Mouse (Mus musculus) liver, embryonic 16.5 days (tissue): ENCODE measurements around the gene Sec24d. TPM values are rescaled to one million over a fixed set of nuclear protein-coding genes. Genes with fewer than 3 reads are reported as not detected.

ENCODE experiments used
- ATAC-seq: fragments of 200-750 bp; cut with Nextera tagmentation; 2 replicates; pipeline ENCODE4 v1.8.0; 2017; ENCODE audit warnings: low read depth, mild to moderate bottlenecking, moderate number of reproducible peaks, moderate library complexity
- H3K27ac ChIP-seq: fragments of 300-500 bp; sonication (generic); 2 replicates; pipeline ENCODE4 v1.5.1; 2014; ENCODE audit warnings: mild to moderate bottlenecking, low read length
- H3K27me3 ChIP-seq: fragments of 300-500 bp; sonication (generic); 2 replicates; pipeline ENCODE4 v1.6.1; 2014; ENCODE audit warnings: low read depth, low read length, mixed read lengths; ENCODE audit not compliant: control insufficient read depth, insufficient read depth
- H3K36me3 ChIP-seq: fragments of 300-500 bp; sonication (generic); 2 replicates; pipeline ENCODE4 v1.6.1; 2014; ENCODE audit warnings: mild to moderate bottlenecking; ENCODE audit not compliant: control insufficient read depth, insufficient read depth
- H3K4me1 ChIP-seq: fragments of 300-500 bp; sonication (generic); 2 replicates; pipeline ENCODE4 v1.6.1; 2014; ENCODE audit warnings: low read depth, low read length, mixed read lengths; ENCODE audit not compliant: control insufficient read depth
- H3K4me2 ChIP-seq: fragments of 300-500 bp; sonication (generic); 2 replicates; pipeline ENCODE4 v1.6.1; 2014; ENCODE audit warnings: low read depth, low read length, mixed read lengths
- H3K4me3 ChIP-seq: fragments of 300-500 bp; sonication (generic); 2 replicates; pipeline ENCODE4 v1.5.1; 2014; ENCODE audit warnings: low read depth, mild to moderate bottlenecking, low read length
- H3K9ac ChIP-seq: fragments of 300-500 bp; sonication (generic); 2 replicates; pipeline ENCODE4 v1.6.1; 2014; ENCODE audit warnings: low read depth, low read length
- H3K9me3 ChIP-seq: fragments of 300-500 bp; sonication (generic); replicated peaks from 2 replicates; pipeline ENCODE4 v1.6.1; 2016; ENCODE audit warnings: low read length; ENCODE audit not compliant: control insufficient read depth
- WGBS: fragments of 180-500 bp; shearing (Covaris S2); extraction: QIAGEN DNeasy Blood & Tissue Kit; methylation state at CpG from one replicate; pipeline ENCODE4 v1.1.7; 2014; ENCODE audit not compliant: insufficient replicate concordance; 5-methylcytosine and 5-hydroxymethylcytosine counted together
- polyA plus RNA-seq: library from polyadenylated mRNA; unstranded; fragments of >200 nt; fragmentation: Nextera tagmentation; extraction: Ambion mirVana; gene quantifications from 2 replicates; pipeline ENCODE4 v1.2.1, GENCODE M21; 2015

Sec24d gene
- polyA plus RNA-seq, 1 experiment from 2014 or later = 25.1 TPM

- H3K4me2 ChIP-seq = no peak overlapping the region
- H3K27ac ChIP-seq = no peak overlapping the region
- 47% methylated on average over 5 of the region's 5 CpGs for WGBS
- H3K9me3 ChIP-seq = no peaks in the 10 kb centered on the region
- H3K4me3 ChIP-seq = no peak overlapping the region
- H3K36me3 ChIP-seq = no peaks in the 10 kb centered on the region
- H3K9ac ChIP-seq = no peak overlapping the region
- H3K4me1 ChIP-seq = no peaks in the 10 kb centered on the region
- no peaks in the 10 kb centered on the region for H3K27me3 ChIP-seq
- no peak for ATAC-seq
These were observed 46.2 kb downstream of the Sec24d start for GRCm38 (mm10) chr3:123313477-123313876.

- H3K4me2 ChIP-seq = no peak overlapping the region
- 48% methylated on average over 12 of the region's 12 CpGs for WGBS
- H3K9me3 ChIP-seq = no peaks in the 10 kb centered on the region
- H3K36me3 ChIP-seq = no peaks in the 10 kb centered on the region
- no peak overlapping the region for H3K27ac ChIP-seq
- H3K4me3 ChIP-seq = no peak overlapping the region
- H3K9ac ChIP-seq = no peak overlapping the region
- H3K4me1 ChIP-seq = no peaks in the 10 kb centered on the region
- H3K27me3 ChIP-seq = no peaks in the 10 kb centered on the region
- no peak for ATAC-seq
These were observed 46.8 kb downstream of the Sec24d start for GRCm38 (mm10) chr3:123313920-123314614.

- Histone ChIP-seq H3K4me1 (no peaks in the 10 kb centered on the region), H3K4me3 (no peak overlapping the region), H3K4me2 (no peak overlapping the region), H3K36me3 (no peaks in the 10 kb centered on the region), H3K9ac (no peak overlapping the region), H3K27ac (no peak overlapping the region), H3K27me3 (no peaks in the 10 kb centered on the region), H3K9me3 (no peaks in the 10 kb centered on the region)
- 51% methylated on average over 6 of the region's 6 CpGs for WGBS
- ATAC-seq = no peak
These were observed 48.8 kb downstream of the Sec24d start for GRCm38 (mm10) chr3:123316066-123316465.

- H3K9me3 ChIP-seq = no peaks in the 10 kb centered on the region
- no peak for ATAC-seq
- no peak overlapping the region for H3K9ac ChIP-seq
- no peak overlapping the region for H3K4me3 ChIP-seq
- H3K27ac ChIP-seq = no peak overlapping the region
- no peaks in the 10 kb centered on the region for H3K27me3 ChIP-seq
- no peaks in the 10 kb centered on the region for H3K4me1 ChIP-seq
- no peak overlapping the region for H3K4me2 ChIP-seq
- no peaks in the 10 kb centered on the region for H3K36me3 ChIP-seq
- WGBS = 56% methylated on average over 9 of the region's 9 CpGs
These were observed 49.8 kb downstream of the Sec24d start for GRCm38 (mm10) chr3:123317081-123317480.

- Histone ChIP-seq H3K4me3 (no peak overlapping the region), H3K27ac (no peak overlapping the region), H3K36me3 (no peaks in the 10 kb centered on the region), H3K4me1 (no peaks in the 10 kb centered on the region), H3K9me3 (no peaks in the 10 kb centered on the region), H3K4me2 (no peak overlapping the region), H3K9ac (no peak overlapping the region), H3K27me3 (no peaks in the 10 kb centered on the region)
- ATAC-seq = no peak
- 65% methylated on average over 9 of the region's 9 CpGs for WGBS
These were observed 53.1 kb downstream of the Sec24d start for GRCm38 (mm10) chr3:123320341-123320740.

- Histone ChIP-seq H3K4me1 (no peaks in the 10 kb centered on the region), H3K27ac (no peak overlapping the region), H3K4me3 (no peak overlapping the region), H3K9me3 (no peaks in the 10 kb centered on the region), H3K4me2 (no peak overlapping the region), H3K9ac (no peak overlapping the region), H3K27me3 (no peaks in the 10 kb centered on the region), H3K36me3 (no peaks in the 10 kb centered on the region)
- no peak for ATAC-seq
- WGBS = 62% methylated on average over 6 of the region's 6 CpGs
These were observed 54.4 kb downstream of the Sec24d start for GRCm38 (mm10) chr3:123321612-123322011.

GRCm38 (mm10) chr3:123322147-123322546 is 54.9 kb downstream of the Sec24d start:
- Histone ChIP-seq H3K27me3 (no peaks in the 10 kb centered on the region), H3K4me2 (no peak overlapping the region), H3K36me3 (no peaks in the 10 kb centered on the region), H3K4me1 (no peaks in the 10 kb centered on the region), H3K9ac (no peak overlapping the region), H3K27ac (no peak overlapping the region), H3K4me3 (no peak overlapping the region), H3K9me3 (no peaks in the 10 kb centered on the region)
- ATAC-seq = no peak
- WGBS = 24% methylated on average over 1 of the region's 1 CpGs

- Histone ChIP-seq H3K27me3 (no peaks in the 10 kb centered on the region), H3K4me3 (no peak overlapping the region), H3K36me3 (no peaks in the 10 kb centered on the region), H3K4me2 (no peak overlapping the region), H3K27ac (no peak overlapping the region), H3K9ac (no peak overlapping the region), H3K9me3 (no peaks in the 10 kb centered on the region), H3K4me1 (no peaks in the 10 kb centered on the region)
- ATAC-seq = no peak
- WGBS = 47% methylated on average over 4 of the region's 4 CpGs
These were observed 57.1 kb downstream of the Sec24d start for GRCm38 (mm10) chr3:123324326-123324725.

- H3K4me3 ChIP-seq = no peak overlapping the region
- ATAC-seq = no peak
- WGBS = 66% methylated on average over 6 of the region's 6 CpGs
- H3K4me2 ChIP-seq = no peak overlapping the region
- H3K36me3 ChIP-seq = no peaks in the 10 kb centered on the region
- no peaks in the 10 kb centered on the region for H3K27me3 ChIP-seq
- H3K27ac ChIP-seq = no peak overlapping the region
- no peak overlapping the region for H3K9ac ChIP-seq
- no peaks in the 10 kb centered on the region for H3K4me1 ChIP-seq
- H3K9me3 ChIP-seq = no peaks in the 10 kb centered on the region
These were observed 62.0 kb downstream of the Sec24d start for GRCm38 (mm10) chr3:123329251-123329650.
